Mouse (Mus musculus) monocyte, adult 59 days (primary cell): ENCODE measurements around the gene Fgf6. TPM values are rescaled to one million over a fixed set of nuclear protein-coding genes. Genes with fewer than 3 reads are reported as not detected.

Source experiments
- total RNA-seq, 2 experiments: library from RNA; stranded (reverse); gene quantifications; one replicate each; pipeline ENCODE4 v1.2.4; 2023

Fgf6 gene
- total RNA-seq = not detected

DNA sequence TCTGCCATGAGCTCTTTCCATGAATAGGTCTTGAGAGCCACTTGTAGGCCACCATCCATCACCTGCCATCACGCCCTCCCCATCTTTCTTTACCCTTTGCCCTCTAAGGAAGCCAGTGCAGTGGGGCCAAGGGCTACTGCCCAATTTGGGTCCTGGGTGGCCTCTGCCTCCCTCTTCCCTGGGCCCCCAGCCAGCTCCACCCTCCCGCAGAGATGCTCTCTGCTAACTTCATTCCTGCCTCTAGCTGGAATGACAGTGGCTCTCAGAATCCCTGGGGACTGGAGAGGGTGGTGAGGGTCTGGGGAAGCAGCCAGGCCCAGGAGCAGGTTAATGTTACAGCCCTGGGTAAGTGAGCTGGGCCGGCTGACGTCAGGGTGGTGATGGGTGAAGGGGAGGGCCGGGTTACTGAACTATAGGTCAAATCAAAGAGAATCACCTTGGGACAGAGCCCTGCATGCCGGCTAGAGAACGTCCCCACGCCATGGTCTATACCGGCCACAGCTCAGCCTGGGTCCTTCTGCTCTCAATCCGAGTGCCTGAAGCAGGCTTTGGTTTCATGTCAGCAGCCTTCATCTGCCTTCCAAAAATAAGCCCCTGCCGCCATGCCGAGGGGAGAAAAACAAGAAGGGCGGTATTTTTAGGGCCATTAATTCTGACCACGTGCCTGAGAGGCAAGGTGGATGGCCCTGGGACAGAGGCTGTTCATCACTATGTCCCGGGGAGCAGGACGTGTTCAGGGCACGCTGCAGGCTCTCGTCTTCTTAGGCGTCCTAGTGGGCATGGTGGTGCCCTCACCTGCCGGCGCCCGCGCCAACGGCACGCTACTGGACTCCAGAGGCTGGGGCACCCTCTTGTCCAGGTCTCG lies at the start of gene Fgf6:
Fgf6 (plus strand) TSS at position 681 of the 865 bp plus-strand sequence.

DNA sequence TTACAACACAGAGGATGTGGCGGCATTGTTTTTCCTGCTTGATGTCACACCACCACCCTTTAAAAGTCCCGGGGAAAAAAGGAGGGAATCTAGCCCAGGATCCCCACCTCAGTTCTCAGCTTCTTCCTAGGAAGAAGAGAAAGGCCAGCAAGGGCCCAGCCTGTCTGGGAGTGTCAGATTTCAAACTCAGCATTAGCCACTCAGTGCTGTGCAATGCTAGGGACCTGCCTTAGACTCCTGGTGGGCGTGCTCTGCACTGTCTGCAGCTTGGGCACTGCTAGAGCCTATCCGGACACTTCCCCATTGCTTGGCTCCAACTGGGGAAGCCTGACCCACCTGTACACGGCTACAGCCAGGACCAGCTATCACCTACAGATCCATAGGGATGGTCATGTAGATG lies 57.4 kb downstream of the Fgf6 start, which contains the start of gene Fgf23:
Fgf23 (plus strand) TSS at position 86 of the 400 bp plus-strand sequence.

Other genes starting within 250 kb of the Fgf6 start
- 10 to 100 TPM; 48.6 to 48.9 TPM for gene Ndufa9, start 166.4 kb upstream of the Fgf6 start, total RNA-seq
- gene Akap3, start 162.5 kb upstream of the Fgf6 start, total RNA-seq = not detected
- gene Dyrk4, start 93.7 kb upstream of the Fgf6 start, total RNA-seq = not detected
- gene Rad51ap1, start 76.0 kb upstream of the Fgf6 start, total RNA-seq = 1 to 10 TPM in 1 of 2 experiments, not detected in 1; 1.0 TPM
- gene D6Wsu163e, start 75.6 kb upstream of the Fgf6 start, total RNA-seq = 10 to 100 TPM; 23.3 to 34.7 TPM
- gene Fgf23, start 57.3 kb downstream of the Fgf6 start, total RNA-seq = not detected
- gene Tigar, start 94.0 kb downstream of the Fgf6 start, total RNA-seq = 1 to 10 TPM; 4.8 to 5.5 TPM
- gene Ccnd2, start 136.6 kb downstream of the Fgf6 start, total RNA-seq = 10 to 100 TPM; 36.0 to 36.2 TPM